Mouse (Mus musculus): ENCODE measurements at regions not wholly inside any gene's neighbourhood (a gene's known extent, or its start where the extent isn't known, plus 50 kb on each side); places are given as distances from the start of the nearest gene placed in this dataset.

- Histone ChIP-seq H3K27ac (ENCODE audit: low read length) (no peak overlapping the region), H3K4me2 (ENCODE audit: low read depth, low read length) (no peak overlapping the region), H3K4me3 (ENCODE audit: low read depth, low read length) (no peak overlapping the region), H3K36me3 (ENCODE audit: control insufficient read depth, insufficient read depth) (no peaks in the 10 kb centered on the region), H3K9ac (ENCODE audit: low read depth, low read length) (no peak overlapping the region), H3K27me3 (ENCODE audit: control insufficient read depth, insufficient read depth, low read depth, low read length) (no peaks in the 10 kb centered on the region), H3K4me1 (ENCODE audit: control insufficient read depth, low read depth, low read length) (no peaks in the 10 kb centered on the region), H3K9me3 (replicated peaks; ENCODE audit: control insufficient read depth, low read length) (no peaks in the 10 kb centered on the region)
- WGBS (ENCODE audit: insufficient replicate concordance) = 29% methylated on average over 4 of the region's 4 CpGs
- no peak for ATAC-seq (ENCODE audit: low read depth)
These were observed 76.6 kb upstream of the Ifne start for GRCm38 (mm10) chr4:88956605-88957004.

- H3K27ac ChIP-seq (ENCODE audit: low read length) = no peak overlapping the region
- no peaks in the 10 kb centered on the region for H3K36me3 ChIP-seq (ENCODE audit: control insufficient read depth, insufficient read depth)
- H3K9me3 ChIP-seq (replicated peaks; ENCODE audit: control insufficient read depth, low read length) = no peaks in the 10 kb centered on the region
- H3K4me3 ChIP-seq (ENCODE audit: low read depth, low read length) = no peak overlapping the region
- ATAC-seq (ENCODE audit: low read depth) = no peak
- no peak overlapping the region for H3K9ac ChIP-seq (ENCODE audit: low read depth, low read length)
- H3K4me2 ChIP-seq (ENCODE audit: low read depth, low read length) = no peak overlapping the region
- H3K27me3 ChIP-seq (ENCODE audit: control insufficient read depth, insufficient read depth, low read depth, low read length) = no peaks in the 10 kb centered on the region
- WGBS (ENCODE audit: insufficient replicate concordance) = 8% methylated on average over 7 of the region's 7 CpGs
- no peaks in the 10 kb centered on the region for H3K4me1 ChIP-seq (ENCODE audit: control insufficient read depth, low read depth, low read length)
These were observed 76.2 kb upstream of the Ifne start for GRCm38 (mm10) chr4:88956151-88956550.

DNA sequence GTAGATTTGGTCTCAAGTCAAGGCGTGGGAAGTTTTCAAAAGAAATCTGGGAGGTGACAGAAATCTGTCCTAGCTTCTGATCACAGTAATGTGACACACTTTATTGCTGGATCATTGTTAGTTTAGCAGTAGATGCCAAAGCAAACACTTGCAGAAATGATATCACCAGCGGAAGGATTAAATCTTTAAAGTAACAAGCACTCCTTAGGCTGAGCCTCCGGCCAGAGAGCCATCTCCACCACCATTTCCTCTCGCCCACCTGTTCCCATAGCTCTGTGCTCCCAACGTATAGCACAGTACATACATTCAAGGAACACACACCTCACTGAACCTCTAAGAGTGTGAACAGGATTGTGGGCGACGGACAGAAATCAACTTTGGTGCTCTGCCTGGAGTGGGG lies 75.6 kb upstream of the Ifne start:
- H3K27ac ChIP-seq (ENCODE audit: low read length) = no peak overlapping the region
- H3K9ac ChIP-seq (ENCODE audit: low read depth, low read length) = no peak overlapping the region
- ATAC-seq (ENCODE audit: low read depth) = no peak
- whole genome bisulfite sequencing (ENCODE audit: insufficient replicate concordance) = 64% methylated on average over 7 of the region's 7 CpGs
- no peak overlapping the region for H3K4me3 ChIP-seq (ENCODE audit: low read depth, low read length)
- no peaks in the 10 kb centered on the region for H3K9me3 ChIP-seq (replicated peaks; ENCODE audit: control insufficient read depth, low read length)
- H3K4me2 ChIP-seq (ENCODE audit: low read depth, low read length) = no peak overlapping the region
- H3K36me3 ChIP-seq (ENCODE audit: control insufficient read depth, insufficient read depth) = no peaks in the 10 kb centered on the region
- no peaks in the 10 kb centered on the region for H3K4me1 ChIP-seq (ENCODE audit: control insufficient read depth, low read depth, low read length)
- H3K27me3 ChIP-seq (ENCODE audit: control insufficient read depth, insufficient read depth, low read depth, low read length) = no peaks in the 10 kb centered on the region

GRCm38 (mm10) chr4:88954045-88954444 lies 74.0 kb upstream of the Ifne start:
- Histone ChIP-seq H3K27me3 (ENCODE audit: control insufficient read depth, insufficient read depth, low read depth, low read length) (no peaks in the 10 kb centered on the region), H3K4me2 (ENCODE audit: low read depth, low read length) (no peak overlapping the region), H3K36me3 (ENCODE audit: control insufficient read depth, insufficient read depth) (no peaks in the 10 kb centered on the region), H3K9ac (ENCODE audit: low read depth, low read length) (no peak overlapping the region), H3K27ac (ENCODE audit: low read length) (no peak overlapping the region), H3K9me3 (replicated peaks; ENCODE audit: control insufficient read depth, low read length) (no peaks in the 10 kb centered on the region), H3K4me3 (ENCODE audit: low read depth, low read length) (no peak overlapping the region), H3K4me1 (ENCODE audit: control insufficient read depth, low read depth, low read length) (no peaks in the 10 kb centered on the region)
- no peak for ATAC-seq (ENCODE audit: low read depth)
- 70% methylated on average over 3 of the region's 3 CpGs for WGBS (ENCODE audit: insufficient replicate concordance)

GRCm38 (mm10) chr4:88951034-88951336 lies 71.0 kb upstream of the Ifne start:
- WGBS (ENCODE audit: insufficient replicate concordance) = 43% methylated on average over 1 of the region's 1 CpGs

GRCm38 (mm10) chr4:88950181-88951033 lies 70.4 kb upstream of the Ifne start:
- Histone ChIP-seq H3K27me3 (ENCODE audit: control insufficient read depth, insufficient read depth, low read depth, low read length) (no peaks in the 10 kb centered on the region), H3K4me2 (ENCODE audit: low read depth, low read length) (no peak overlapping the region), H3K4me1 (ENCODE audit: control insufficient read depth, low read depth, low read length) (no peaks in the 10 kb centered on the region), H3K4me3 (ENCODE audit: low read depth, low read length) (no peak overlapping the region), H3K27ac (ENCODE audit: low read length) (no peak overlapping the region), H3K9me3 (replicated peaks; ENCODE audit: control insufficient read depth, low read length) (no peaks in the 10 kb centered on the region), H3K36me3 (ENCODE audit: control insufficient read depth, insufficient read depth) (no peaks in the 10 kb centered on the region), H3K9ac (ENCODE audit: low read depth, low read length) (no peak overlapping the region)
- WGBS (ENCODE audit: insufficient replicate concordance) = 44% methylated on average over 12 of the region's 12 CpGs
- ATAC-seq (ENCODE audit: low read depth) = no peak

More at GRCm38 (mm10) chr4:88951034-88951336, 71.0 kb upstream of the Ifne start:
- no peak overlapping the region for H3K4me2 ChIP-seq (ENCODE audit: low read depth, low read length)
- no peaks in the 10 kb centered on the region for H3K27me3 ChIP-seq (ENCODE audit: control insufficient read depth, insufficient read depth, low read depth, low read length)
- H3K9me3 ChIP-seq (replicated peaks; ENCODE audit: control insufficient read depth, low read length) = no peaks in the 10 kb centered on the region
- H3K36me3 ChIP-seq (ENCODE audit: control insufficient read depth, insufficient read depth) = no peaks in the 10 kb centered on the region
- no peak overlapping the region for H3K27ac ChIP-seq (ENCODE audit: low read length)
- H3K9ac ChIP-seq (ENCODE audit: low read depth, low read length) = no peak overlapping the region
- no peaks in the 10 kb centered on the region for H3K4me1 ChIP-seq (ENCODE audit: control insufficient read depth, low read depth, low read length)
- H3K4me3 ChIP-seq (ENCODE audit: low read depth, low read length) = no peak overlapping the region
- ATAC-seq (ENCODE audit: low read depth) = no peak

DNA sequence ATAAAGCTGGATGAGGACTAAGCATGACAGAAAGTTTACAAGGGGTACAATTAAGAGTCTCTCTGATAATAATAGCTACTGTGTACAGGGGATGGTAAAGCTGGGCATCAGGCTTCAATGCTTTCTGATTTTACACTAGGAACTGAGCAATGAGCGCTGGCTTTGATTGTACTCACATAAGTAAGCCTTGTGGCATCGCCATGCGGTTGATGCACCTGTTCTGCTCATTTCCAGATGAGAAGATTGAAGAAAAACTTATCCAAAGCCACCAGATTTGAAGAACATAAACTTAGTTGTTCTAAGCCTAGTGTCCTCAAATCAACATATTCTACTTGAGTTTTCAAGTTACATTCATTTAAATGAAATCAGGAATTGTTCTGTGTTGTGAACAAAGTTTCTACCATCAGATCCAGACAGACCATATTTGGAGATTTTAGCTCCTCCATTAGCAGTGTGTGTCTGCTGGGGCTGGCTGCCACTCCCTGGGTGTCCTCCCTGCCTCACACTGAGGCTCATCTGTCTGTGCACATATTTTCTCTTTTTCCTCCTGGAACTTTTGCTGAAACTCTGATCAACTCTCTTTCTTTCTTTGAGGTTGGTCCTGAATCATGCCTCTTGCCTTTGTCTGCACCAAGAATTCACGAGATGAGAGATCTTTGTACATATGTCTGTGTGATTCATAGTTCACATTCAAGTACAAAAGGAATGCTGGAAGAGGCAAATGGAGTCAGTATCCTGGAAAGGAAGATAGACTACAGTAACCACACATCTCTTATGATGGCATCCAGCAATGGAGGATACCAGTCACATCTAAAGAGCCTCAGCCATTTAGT lies 68.2 kb upstream of the Ifne start:
- Histone ChIP-seq H3K4me2 (ENCODE audit: low read depth, low read length) (no peak overlapping the region), H3K9me3 (replicated peaks; ENCODE audit: control insufficient read depth, low read length) (no peaks in the 10 kb centered on the region), H3K4me1 (ENCODE audit: control insufficient read depth, low read depth, low read length) (no peaks in the 10 kb centered on the region), H3K4me3 (ENCODE audit: low read depth, low read length) (no peak overlapping the region), H3K27me3 (ENCODE audit: control insufficient read depth, insufficient read depth, low read depth, low read length) (no peaks in the 10 kb centered on the region), H3K9ac (ENCODE audit: low read depth, low read length) (no peak overlapping the region), H3K36me3 (ENCODE audit: control insufficient read depth, insufficient read depth) (no peaks in the 10 kb centered on the region), H3K27ac (ENCODE audit: low read length) (no peak overlapping the region)
- ATAC-seq (ENCODE audit: low read depth) = no peak
- WGBS (ENCODE audit: insufficient replicate concordance) = 64% methylated on average over 4 of the region's 4 CpGs

- peaks cover 12% of the 10 kb centered on the region for H3K27me3 ChIP-seq (ENCODE audit: control insufficient read depth, insufficient read depth, low read depth, low read length)
- H3K9me3 ChIP-seq (replicated peaks; ENCODE audit: control insufficient read depth, low read length) = no peaks in the 10 kb centered on the region
- no peak overlapping the region for H3K27ac ChIP-seq (ENCODE audit: low read length)
- no peak for ATAC-seq (ENCODE audit: low read depth)
- no peak overlapping the region for H3K4me3 ChIP-seq (ENCODE audit: low read depth, low read length)
- H3K9ac ChIP-seq (ENCODE audit: low read depth, low read length) = no peak overlapping the region
- no peaks in the 10 kb centered on the region for H3K36me3 ChIP-seq (ENCODE audit: control insufficient read depth, insufficient read depth)
- H3K4me1 ChIP-seq (ENCODE audit: control insufficient read depth, low read depth, low read length) = peaks cover 7% of the 10 kb centered on the region
- no peak overlapping the region for H3K4me2 ChIP-seq (ENCODE audit: low read depth, low read length)
- 69% methylated on average over 4 of the region's 4 CpGs for WGBS (ENCODE audit: insufficient replicate concordance)
These were observed 62.0 kb upstream of the Ifne start for GRCm38 (mm10) chr4:88941955-88942354.

DNA sequence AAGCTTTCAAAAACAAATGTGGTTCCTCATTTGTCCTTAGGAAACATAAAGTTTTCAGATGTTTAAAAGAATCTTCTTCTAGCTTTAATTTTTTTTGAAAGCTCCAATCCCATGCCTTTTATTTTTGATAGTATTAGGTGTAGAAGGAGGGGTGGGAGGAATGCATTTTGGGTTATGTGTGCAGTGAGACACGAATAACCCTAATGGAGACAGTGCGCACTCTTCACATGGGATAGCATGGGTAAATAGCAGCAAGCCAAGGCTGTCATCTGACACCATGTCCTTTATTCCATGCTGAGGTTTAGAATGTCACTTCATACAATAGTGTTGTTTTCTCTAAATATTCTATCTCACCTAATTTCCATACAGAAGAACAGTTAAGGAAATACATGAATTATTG lies 60.7 kb upstream of the Ifne start:
- Histone ChIP-seq H3K4me3 (ENCODE audit: low read depth, low read length) (no peak overlapping the region), H3K27ac (ENCODE audit: low read length) (no peak overlapping the region), H3K9me3 (replicated peaks; ENCODE audit: control insufficient read depth, low read length) (no peaks in the 10 kb centered on the region), H3K27me3 (ENCODE audit: control insufficient read depth, insufficient read depth, low read depth, low read length) (peaks cover 12% of the 10 kb centered on the region), H3K4me2 (ENCODE audit: low read depth, low read length) (no peak overlapping the region), H3K4me1 (ENCODE audit: control insufficient read depth, low read depth, low read length) (peaks cover 7% of the 10 kb centered on the region), H3K36me3 (ENCODE audit: control insufficient read depth, insufficient read depth) (no peaks in the 10 kb centered on the region), H3K9ac (ENCODE audit: low read depth, low read length) (no peak overlapping the region)
- 81% methylated on average over 2 of the region's 2 CpGs for WGBS (ENCODE audit: insufficient replicate concordance)
- ATAC-seq (ENCODE audit: low read depth) = no peak
